Mouse (Mus musculus) forebrain, embryonic 10.5 days (tissue): ENCODE results near the gene Ippk. TPM values are rescaled to one million over a fixed set of nuclear protein-coding genes. Genes with fewer than 3 reads are reported as not detected.

Experiments
- DNase-seq: peaks from one replicate; pipeline ENCODE4 v3.0.0-alpha.2; 2017; ENCODE audit warnings: low spot score; ENCODE audit errors: extremely low spot score
- H3K27ac ChIP-seq: fragments of 300-500 bp; sonication (generic); 2 replicates; pipeline ENCODE4 v1.5.1; 2016; ENCODE audit warnings: mild to moderate bottlenecking
- H3K27me3 ChIP-seq: fragments of 300-500 bp; sonication (generic); 2 replicates; pipeline ENCODE4 v1.6.1; 2016; ENCODE audit warnings: mild to moderate bottlenecking; ENCODE audit not compliant: poor library complexity, severe bottlenecking
- H3K36me3 ChIP-seq: fragments of 300-500 bp; sonication (generic); replicated peaks from 2 replicates; pipeline ENCODE4 v1.6.1; 2016; ENCODE audit warnings: mild to moderate bottlenecking, moderate library complexity
- H3K4me1 ChIP-seq: fragments of 300-500 bp; sonication (generic); 2 replicates; pipeline ENCODE4 v1.6.1; 2016
- H3K4me3 ChIP-seq: fragments of 300-500 bp; sonication (generic); 2 replicates; pipeline ENCODE4 v1.5.1; 2016; ENCODE audit warnings: mild to moderate bottlenecking, moderate library complexity
- H3K9me3 ChIP-seq: fragments of 300-500 bp; sonication (generic); 2 replicates; pipeline ENCODE4 v1.6.1; 2016; ENCODE audit warnings: mild to moderate bottlenecking, moderate library complexity
- WGBS: fragments of 180-500 bp; shearing (Covaris S2); methylation state at CpG from one replicate; pipeline ENCODE4 v1.1.7; 2016; 5-methylcytosine and 5-hydroxymethylcytosine counted together
- polyA plus RNA-seq: library from polyadenylated mRNA; unstranded; fragments of >200 nt; fragmentation: Nextera tagmentation; extraction: Ambion mirVana; gene quantifications from 2 replicates; pipeline ENCODE4 v1.2.1, GENCODE M21; 2016

The Ippk gene
- polyA plus RNA-seq, 1 experiment from 2014 or later: 18.7 TPM

DNA sequence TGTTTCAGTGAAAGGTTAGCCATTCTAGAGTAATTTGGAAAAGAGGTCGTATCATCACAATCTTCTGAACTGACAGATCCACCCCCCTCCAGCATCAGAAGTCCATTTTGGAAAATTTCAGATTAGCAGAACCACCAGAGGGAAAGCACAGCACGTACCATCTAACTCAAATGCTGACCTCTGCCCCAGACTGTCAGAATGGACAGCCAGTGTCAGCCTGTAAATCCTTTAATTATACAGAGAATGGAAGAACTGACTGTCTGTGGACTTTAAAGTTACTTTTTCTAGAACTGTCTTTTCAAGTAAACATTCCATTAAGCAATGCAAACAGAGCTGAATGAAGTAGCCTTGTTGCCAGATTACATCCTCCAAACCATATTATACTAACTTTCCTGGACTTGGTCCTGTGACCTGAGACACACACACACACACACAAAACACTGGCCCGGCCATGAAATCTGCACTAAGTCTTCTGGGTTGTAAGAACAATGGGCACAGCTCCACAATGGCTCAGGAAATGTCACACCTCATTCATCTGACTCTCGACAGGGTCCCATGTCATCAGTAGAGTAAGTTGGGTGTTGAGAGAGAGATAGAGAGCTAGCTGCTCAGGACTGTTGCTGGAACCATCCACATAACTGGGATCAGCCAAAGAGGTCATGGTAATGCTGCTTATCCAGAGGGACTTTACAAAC, 51.1 kb downstream of the Ippk start:
- Histone ChIP-seq H3K27ac (no peak overlapping the region), H3K27me3 (no peaks in the 10 kb centered on the region), H3K4me1 (no peaks in the 10 kb centered on the region), H3K4me3 (no peak overlapping the region), H3K36me3 (0 out of 2 replicates have a peak, but pooled peaks cover 3% of the 10 kb centered on the region), H3K9me3 (no peaks in the 10 kb centered on the region)
- DNase-seq: no peak
- WGBS: 75% methylated on average over 4 of the region's 4 CpGs

DNA sequence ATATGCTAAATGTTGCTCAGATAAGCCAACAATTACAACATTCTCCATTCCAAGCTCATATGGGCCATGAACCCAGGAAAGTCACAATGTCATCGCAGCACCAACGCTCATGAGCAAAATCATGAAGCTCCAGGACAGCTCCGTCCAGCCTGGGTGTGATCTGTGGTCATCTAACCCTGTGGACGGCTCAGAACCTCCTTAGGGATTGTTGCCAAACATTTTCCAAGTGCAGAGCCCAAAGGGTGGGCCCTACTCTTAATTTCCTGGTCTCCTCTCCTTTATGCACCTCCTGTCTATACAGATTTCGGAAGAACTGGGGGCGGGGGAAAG, 51.6 kb downstream of the Ippk start:
- Histone ChIP-seq H3K4me1 (no peaks in the 10 kb centered on the region), H3K9me3 (no peaks in the 10 kb centered on the region), H3K27ac (no peak overlapping the region), H3K4me3 (no peak overlapping the region), H3K36me3 (0 out of 2 replicates have a peak, but pooled peaks cover 3% of the 10 kb centered on the region), H3K27me3 (no peaks in the 10 kb centered on the region)
- 97% methylated on average over 6 of the region's 6 CpGs for WGBS
- no peak for DNase-seq

DNA sequence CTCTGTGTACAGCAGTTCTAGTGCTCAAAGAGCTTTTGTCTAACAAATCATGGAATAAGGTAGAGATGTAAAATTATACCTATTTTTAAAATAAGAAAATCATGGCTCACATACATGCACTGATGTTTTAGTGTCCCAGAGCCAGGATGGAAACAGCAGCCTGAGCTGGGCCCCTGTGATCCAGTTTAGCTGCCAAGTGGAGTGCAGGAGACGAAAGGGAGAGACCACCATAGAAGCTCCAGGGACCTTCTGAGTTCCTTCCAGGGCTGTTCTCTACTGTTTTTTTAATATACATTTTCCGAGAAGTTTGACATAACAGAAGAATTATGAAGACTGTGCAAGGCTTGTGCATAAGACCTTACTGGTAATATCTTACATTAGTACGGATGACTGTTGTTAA, 56.8 kb downstream of the Ippk start:
- 92% methylated on average over 3 of the region's 3 CpGs for WGBS
- Histone ChIP-seq H3K9me3 (no peaks in the 10 kb centered on the region), H3K36me3 (no peaks in the 10 kb centered on the region), H3K27ac (no peak overlapping the region), H3K27me3 (no peaks in the 10 kb centered on the region), H3K4me3 (no peak overlapping the region), H3K4me1 (no peaks in the 10 kb centered on the region)
- no peak for DNase-seq

DNA sequence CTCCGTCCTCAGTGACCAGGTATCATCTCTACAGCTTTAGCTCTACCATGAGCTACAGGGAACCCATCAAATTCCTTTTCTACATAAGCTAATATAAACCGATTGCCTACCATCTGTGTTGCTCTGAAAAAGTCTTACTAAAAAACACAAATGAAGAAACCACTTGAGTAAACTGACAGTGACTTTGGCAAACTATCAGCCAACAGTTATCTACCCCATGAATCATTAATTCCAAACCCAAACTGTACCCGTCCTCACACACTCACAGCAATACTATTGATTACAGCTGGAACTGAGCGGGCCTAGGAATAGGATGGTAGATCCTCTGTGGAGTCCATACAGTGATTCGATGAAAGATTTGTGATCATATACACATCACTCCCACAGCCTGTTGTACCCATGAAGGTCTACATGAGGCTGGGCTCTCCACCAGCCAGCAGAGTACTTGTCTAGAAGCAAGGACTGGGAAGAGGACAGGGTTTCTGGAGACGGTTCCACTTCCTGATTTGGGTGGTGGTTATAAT, 57.9 kb downstream of the Ippk start:
- DNase-seq: no peak
- 89% methylated on average over 6 of the region's 6 CpGs for WGBS
- Histone ChIP-seq H3K4me1 (no peaks in the 10 kb centered on the region), H3K9me3 (no peaks in the 10 kb centered on the region), H3K27me3 (no peaks in the 10 kb centered on the region), H3K36me3 (no peaks in the 10 kb centered on the region), H3K27ac (no peak overlapping the region), H3K4me3 (no peak overlapping the region)

DNA sequence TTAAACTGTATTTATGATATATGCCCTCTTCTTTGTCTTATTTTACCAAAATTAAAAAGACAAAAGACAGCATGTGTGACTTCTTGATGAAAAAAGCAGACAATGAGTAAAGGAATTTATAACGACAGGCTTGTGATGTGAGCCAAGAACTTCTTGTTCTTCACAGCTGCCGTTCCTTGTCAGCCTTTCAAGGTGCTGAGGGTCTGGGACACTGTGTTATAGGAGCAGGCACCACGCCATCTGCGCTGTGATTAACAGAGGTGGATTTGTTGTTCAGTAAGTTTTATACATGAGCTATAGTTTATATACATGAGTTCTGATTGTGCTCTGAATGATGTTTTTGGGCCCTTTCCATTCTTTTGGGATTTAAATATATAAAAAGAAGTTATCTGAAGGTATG, 58.4 kb downstream of the Ippk start:
- 90% methylated on average over 4 of the region's 4 CpGs for WGBS
- Histone ChIP-seq H3K27me3 (no peaks in the 10 kb centered on the region), H3K27ac (no peak overlapping the region), H3K4me3 (no peak overlapping the region), H3K36me3 (no peaks in the 10 kb centered on the region), H3K4me1 (no peaks in the 10 kb centered on the region), H3K9me3 (no peaks in the 10 kb centered on the region)
- no peak for DNase-seq

DNA sequence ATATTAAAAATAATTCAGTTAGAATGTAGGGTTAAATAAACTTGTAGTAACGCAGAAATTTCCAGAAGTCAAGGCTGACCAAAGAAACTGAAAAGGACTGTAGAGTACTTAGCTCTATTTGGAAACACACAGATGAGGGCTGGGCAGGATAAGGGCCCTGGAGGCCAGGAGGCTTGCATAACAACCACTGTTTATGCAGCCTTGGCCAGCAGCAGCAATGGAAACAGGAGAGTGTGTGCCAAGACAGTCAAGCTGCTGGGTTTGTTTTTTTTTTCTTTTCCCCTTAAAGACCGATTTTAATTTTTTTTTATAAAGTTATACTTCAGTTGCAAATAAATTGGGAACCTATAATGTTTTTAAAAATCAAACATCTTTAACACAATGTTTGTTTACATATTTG, 59.0 kb downstream of the Ippk start:
- Histone ChIP-seq H3K27me3 (no peaks in the 10 kb centered on the region), H3K27ac (no peak overlapping the region), H3K4me3 (no peak overlapping the region), H3K9me3 (no peaks in the 10 kb centered on the region), H3K4me1 (no peaks in the 10 kb centered on the region), H3K36me3 (no peaks in the 10 kb centered on the region)
- 92% methylated on average over 2 of the region's 2 CpGs for WGBS
- DNase-seq: no peak

DNA sequence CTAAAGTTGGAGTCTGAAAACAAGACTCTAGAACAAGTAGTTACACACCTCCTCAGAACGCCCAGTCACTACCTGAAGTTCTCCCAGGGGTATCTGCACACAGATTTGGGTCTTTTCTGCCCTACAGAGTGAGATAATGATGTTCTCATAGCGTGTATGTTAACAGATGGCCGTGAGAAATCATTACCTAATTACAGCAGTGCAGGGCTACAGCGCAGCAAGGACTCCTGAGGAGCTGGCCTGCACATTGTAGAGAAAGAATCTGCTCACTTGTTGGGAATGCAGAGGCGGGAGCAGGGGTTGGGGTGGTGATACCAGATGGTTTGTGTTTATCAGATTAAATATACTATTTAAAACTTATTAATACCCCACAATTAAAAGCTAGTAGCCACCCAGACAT, 59.5 kb downstream of the Ippk start:
- H3K36me3 ChIP-seq: no peaks in the 10 kb centered on the region
- DNase-seq: no peak
- 74% methylated on average over 5 of the region's 5 CpGs for WGBS

DNA sequence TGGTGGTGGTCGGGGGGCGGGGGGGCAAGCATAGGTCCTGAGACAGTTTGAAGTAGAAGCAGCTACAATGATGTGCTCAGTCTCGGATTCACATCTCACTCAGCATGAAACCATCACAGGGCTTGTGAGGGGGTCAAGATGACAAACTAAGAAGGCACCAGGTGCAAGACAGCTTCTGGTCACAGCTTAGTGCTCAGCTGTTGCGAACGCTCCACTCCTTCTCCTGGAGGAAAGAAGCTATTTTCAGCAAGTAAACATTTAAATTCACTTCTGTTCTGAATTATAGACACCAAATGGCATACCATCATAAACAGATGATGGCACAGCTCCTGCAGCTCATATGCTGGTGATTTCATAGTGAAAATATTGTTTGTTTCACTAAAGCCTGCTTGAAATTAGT, 64.3 kb downstream of the Ippk start:
- no peaks in the 10 kb centered on the region for H3K4me1 ChIP-seq
- DNase-seq: no peak
- whole genome bisulfite sequencing: 94% methylated on average over 5 of the region's 5 CpGs
- H3K36me3 ChIP-seq: no peaks in the 10 kb centered on the region
- no peaks in the 10 kb centered on the region for H3K9me3 ChIP-seq
- H3K4me3 ChIP-seq: no peak overlapping the region
- no peaks in the 10 kb centered on the region for H3K27me3 ChIP-seq
- no peak overlapping the region for H3K27ac ChIP-seq

More for the DNA sequence above, 59.5 kb downstream of the Ippk start:
- H3K27me3 ChIP-seq: no peaks in the 10 kb centered on the region
- H3K27ac ChIP-seq: no peak overlapping the region
- no peaks in the 10 kb centered on the region for H3K9me3 ChIP-seq
- no peaks in the 10 kb centered on the region for H3K4me1 ChIP-seq
- H3K4me3 ChIP-seq: no peak overlapping the region

DNA sequence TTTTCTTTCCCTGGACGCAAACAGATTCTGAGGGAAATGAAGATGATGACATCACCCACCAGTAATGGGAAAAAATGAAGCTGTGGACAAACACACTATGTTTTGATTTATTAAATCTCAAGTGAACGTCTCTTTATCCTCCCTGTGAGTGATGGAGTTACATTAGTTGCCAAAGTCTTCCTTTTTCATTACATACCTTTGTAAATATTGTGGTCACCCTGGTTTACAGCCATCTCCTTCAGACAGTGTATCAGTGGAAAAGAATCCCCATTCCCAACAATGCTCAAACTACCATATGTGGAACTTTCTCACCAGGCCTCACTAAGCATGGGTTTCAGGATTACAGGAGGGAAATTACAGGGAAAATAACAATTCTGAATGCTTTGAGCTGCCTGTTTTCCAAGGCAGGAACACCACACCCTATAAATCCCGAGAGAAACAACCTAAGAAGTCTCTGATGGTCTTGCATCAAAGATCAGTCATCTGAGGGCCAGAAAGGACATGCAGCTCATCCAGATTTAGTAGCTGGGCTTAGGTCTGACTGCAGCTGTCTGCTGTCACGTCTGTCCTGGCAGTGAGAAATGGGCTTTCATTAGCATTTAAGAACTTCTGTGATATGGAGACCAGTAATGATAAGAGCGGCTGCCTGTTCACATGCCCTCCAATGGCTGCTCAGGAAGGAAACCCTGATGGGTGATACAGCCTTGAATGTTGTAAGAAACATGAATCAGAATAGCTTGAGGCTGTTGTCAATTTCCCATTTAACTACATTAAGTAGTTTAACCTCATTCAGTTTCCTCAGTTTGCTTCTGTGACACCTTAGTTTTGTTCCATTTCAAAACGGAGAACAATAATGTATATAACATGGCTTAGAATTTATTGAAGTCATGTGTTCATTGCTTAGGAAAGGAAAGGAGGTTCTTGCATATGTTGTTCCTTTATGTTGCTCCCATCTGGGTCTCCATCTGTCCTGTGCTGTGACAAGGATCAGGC, 71.6 kb downstream of the Ippk start, which contains the start of gene Tes3-ps:
Gene Tes3-ps (plus strand): TSS at position 943 of the 993 bp plus-strand sequence.
- DNase-seq: no peak
- Histone ChIP-seq H3K9me3 (no peaks in the 10 kb centered on the region), H3K4me3 (no peak within 1 kb of the TSS), H3K4me1 (no peaks in the 10 kb centered on the region), H3K27ac (no peak within 1 kb of the TSS), H3K36me3 (no peaks in the 10 kb centered on the region), H3K27me3 (no peaks in the 10 kb centered on the region)
- WGBS: 75% methylated on average over 6 of the region's 6 CpGs

DNA sequence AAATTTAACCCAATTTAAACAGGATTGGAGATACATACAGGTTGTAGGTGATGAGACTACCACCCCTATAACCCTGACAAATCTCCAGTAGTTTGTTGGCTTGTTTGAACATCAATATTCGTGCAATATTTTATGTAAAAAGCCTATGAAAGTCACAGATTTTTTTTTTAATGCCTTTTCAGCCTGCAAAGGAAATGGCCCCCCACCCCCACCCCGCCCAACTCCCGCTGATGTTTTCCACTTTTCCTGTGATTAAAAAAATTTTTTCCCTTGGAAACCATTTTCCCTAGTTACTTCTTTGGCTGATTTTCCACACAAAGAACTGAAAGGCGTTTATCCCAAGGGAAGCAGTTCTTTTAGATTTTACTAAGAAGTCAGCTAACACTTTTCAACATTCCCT, 83.5 kb downstream of the Ippk start, which contains the start of gene Ecm2:
Gene Ecm2 (plus strand): TSS at position 301 of the 400 bp plus-strand sequence.
- WGBS: 75% methylated on average over 4 of the region's 4 CpGs
- H3K4me3 ChIP-seq: no peak within 1 kb of the TSS

DNA sequence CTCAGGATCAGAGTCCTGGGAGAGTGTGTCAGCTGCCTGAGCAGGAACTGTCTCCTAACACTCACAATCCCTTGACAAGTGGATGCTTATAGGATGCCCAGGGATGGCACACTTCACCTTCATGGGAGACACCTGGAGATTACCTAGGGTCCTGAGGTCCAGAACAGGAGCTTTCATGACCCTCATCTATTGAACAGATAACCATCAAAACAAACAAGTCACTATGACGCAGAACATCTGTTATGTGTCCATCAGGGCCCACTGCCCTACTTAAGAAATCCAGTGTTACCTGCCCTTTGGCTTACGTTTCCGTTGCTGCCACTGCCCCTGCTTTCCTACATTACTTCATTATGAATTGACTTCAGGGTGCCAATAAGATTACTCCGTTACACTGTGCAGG, 84.7 kb downstream of the Ippk start:
- Histone ChIP-seq H3K9me3 (no peaks in the 10 kb centered on the region), H3K36me3 (no peaks in the 10 kb centered on the region), H3K27ac (no peak overlapping the region), H3K4me3 (no peak overlapping the region), H3K4me1 (peaks cover 7% of the 10 kb centered on the region; the same call in 1 of the 2 replicates), H3K27me3 (no peaks in the 10 kb centered on the region)
- DNase-seq: no peak
- WGBS: 92% methylated on average over 4 of the region's 4 CpGs

More for the DNA sequence above, 83.5 kb downstream of the Ippk start, which contains the start of gene Ecm2:
- no peaks in the 10 kb centered on the region for H3K9me3 ChIP-seq
- 0 out of 2 replicates have a peak within 1 kb of the TSS, but pooled peaks have one; percentile 25 for H3K27ac ChIP-seq
- H3K36me3 ChIP-seq: no peaks in the 10 kb centered on the region
- H3K27me3 ChIP-seq: no peaks in the 10 kb centered on the region
- no peak for DNase-seq
- H3K4me1 ChIP-seq: peaks cover 7% of the 10 kb centered on the region; the same call in 1 of the 2 replicates

DNA sequence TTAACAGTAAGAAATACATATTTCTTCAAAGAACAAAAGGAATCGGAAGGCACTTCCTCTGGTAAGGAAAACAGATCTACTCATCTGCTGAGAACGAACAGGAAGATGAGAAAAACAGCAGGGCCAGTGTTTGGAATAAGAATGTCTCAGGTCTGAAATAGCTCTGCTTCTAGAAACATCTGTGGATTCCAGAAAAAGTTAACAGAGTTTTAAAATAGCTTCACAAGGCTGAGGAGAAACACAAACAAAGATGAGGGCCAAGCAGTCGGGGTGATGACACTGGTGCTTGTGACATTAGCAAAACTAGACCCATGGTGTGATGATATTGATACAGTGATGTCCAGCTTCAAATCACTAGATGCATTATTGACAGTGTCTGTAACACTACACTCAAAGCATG, 86.1 kb downstream of the Ippk start:
- 85% methylated on average over 3 of the region's 3 CpGs for WGBS
- Histone ChIP-seq H3K36me3 (no peaks in the 10 kb centered on the region), H3K27ac (no peak overlapping the region), H3K4me3 (no peak overlapping the region), H3K9me3 (no peaks in the 10 kb centered on the region), H3K4me1 (peaks cover 7% of the 10 kb centered on the region; the same call in 1 of the 2 replicates), H3K27me3 (no peaks in the 10 kb centered on the region)
- no peak for DNase-seq
